Mouse (Mus musculus) urinary bladder, postnatal 14 days (tissue): ENCODE measurements at regions not wholly inside any gene's neighbourhood (a gene's known extent, or its start where the extent isn't known, plus 50 kb on each side); places are given as distances from the start of the nearest gene placed in this dataset.
"Not testable (repeated sequence)": the region's sequence is repeated elsewhere in the genome, so short reads cannot be mapped to it uniquely, and the experiment has no call there.

Source experiments
- DNase-seq: peaks from one replicate; pipeline ENCODE4 v3.0.0; 2021; ENCODE audit warnings: low spot score

- DNase-seq = no peak
Observed at GRCm38 (mm10) chr13:89375526-89376474, 163.8 kb upstream of the Hapln1 start.

GRCm38 (mm10) chr13:89378365-89378764 lies 161.2 kb upstream of the Hapln1 start:
- no peak for DNase-seq

GRCm38 (mm10) chr13:89383619-89384190 lies 155.9 kb upstream of the Hapln1 start:
- not testable (repeated sequence) for DNase-seq

- peak; percentile 15 for DNase-seq
Observed at GRCm38 (mm10) chr13:89384598-89385145, 154.9 kb upstream of the Hapln1 start.

- DNase-seq = no peak
Observed at GRCm38 (mm10) chr13:89387416-89387815, 152.2 kb upstream of the Hapln1 start.

GRCm38 (mm10) chr13:89389149-89389548 lies 150.4 kb upstream of the Hapln1 start:
- no peak for DNase-seq

GRCm38 (mm10) chr13:89394717-89395344 lies 144.8 kb upstream of the Hapln1 start:
- DNase-seq = no peak

GRCm38 (mm10) chr13:89395851-89396250 lies 143.7 kb upstream of the Hapln1 start:
- no peak for DNase-seq

- no peak for DNase-seq
Observed at GRCm38 (mm10) chr13:89401084-89401671, 138.4 kb upstream of the Hapln1 start.

- no peak for DNase-seq
Observed at GRCm38 (mm10) chr13:89410504-89410903, 129.1 kb upstream of the Hapln1 start.

GRCm38 (mm10) chr13:89412768-89413487 lies 126.7 kb upstream of the Hapln1 start:
- DNase-seq = no peak

GRCm38 (mm10) chr13:89418804-89419203 lies 120.8 kb upstream of the Hapln1 start:
- no peak for DNase-seq

GRCm38 (mm10) chr13:89421833-89422232 lies 117.8 kb upstream of the Hapln1 start:
- DNase-seq = no peak

- DNase-seq = no peak
Observed at GRCm38 (mm10) chr13:89423491-89423890, 116.1 kb upstream of the Hapln1 start.

GRCm38 (mm10) chr13:89428272-89429071 lies 111.1 kb upstream of the Hapln1 start:
- DNase-seq = no peak

GRCm38 (mm10) chr13:89444847-89445246 lies 94.7 kb upstream of the Hapln1 start:
- DNase-seq = no peak

GRCm38 (mm10) chr13:89453819-89454218 lies 85.8 kb upstream of the Hapln1 start:
- no peak for DNase-seq

GRCm38 (mm10) chr13:89454249-89455018 lies 85.2 kb upstream of the Hapln1 start:
- DNase-seq = no peak

- no peak for DNase-seq
Observed at GRCm38 (mm10) chr13:89463746-89464145, 75.8 kb upstream of the Hapln1 start.
